Mouse (Mus musculus) cerebellum, adult 11 months (tissue): ENCODE data around the gene Eif2a.

Experiments used
- DNase-seq: peaks from one replicate; pipeline ENCODE4 v3.0.0; 2022

Eif2a gene

GRCm38 (mm10) chr3:58525652-58526407, at the start of gene Eif2a, which contains the start of gene Serp1:
Gene Eif2a, plus strand, starts transcription at chr3:58525821.
Gene Serp1, minus strand, starts transcription at chr3:58525892.
- DNase-seq: peak; percentile 99

- DNase-seq: no peak
These were observed 46.7 kb upstream of the Eif2a start for GRCm38 (mm10) chr3:58478755-58479455.

- DNase-seq: no peak
These were observed 39.7 kb upstream of the Eif2a start for GRCm38 (mm10) chr3:58485883-58486282.

GRCm38 (mm10) chr3:58487121-58487520, 38.5 kb upstream of the Eif2a start:
- no peak for DNase-seq

- DNase-seq: no peak
These were observed 37.4 kb upstream of the Eif2a start for GRCm38 (mm10) chr3:58487999-58488775.

GRCm38 (mm10) chr3:58490787-58491186, 34.8 kb upstream of the Eif2a start:
- DNase-seq: no peak

- DNase-seq: no peak
These were observed 32.0 kb upstream of the Eif2a start for GRCm38 (mm10) chr3:58493621-58494020.

- no peak for DNase-seq
These were observed 23.7 kb upstream of the Eif2a start for GRCm38 (mm10) chr3:58501961-58502360.

- DNase-seq: no peak
These were observed 21.8 kb upstream of the Eif2a start for GRCm38 (mm10) chr3:58503720-58504333.

- DNase-seq: no peak
These were observed 20.9 kb upstream of the Eif2a start for GRCm38 (mm10) chr3:58504676-58505075.

- no peak for DNase-seq
These were observed 17.4 kb upstream of the Eif2a start for GRCm38 (mm10) chr3:58508020-58508750.

GRCm38 (mm10) chr3:58511581-58511980, 14.0 kb upstream of the Eif2a start:
- no peak for DNase-seq

GRCm38 (mm10) chr3:58512740-58513139, 12.9 kb upstream of the Eif2a start:
- DNase-seq: no peak

- no peak for DNase-seq
These were observed 12.1 kb upstream of the Eif2a start for GRCm38 (mm10) chr3:58513483-58513882.

GRCm38 (mm10) chr3:58515947-58516601, 9.5 kb upstream of the Eif2a start:
- DNase-seq: no peak

- no peak for DNase-seq
These were observed 9.0 kb upstream of the Eif2a start for GRCm38 (mm10) chr3:58516602-58516976.

- no peak for DNase-seq
These were observed 8.4 kb upstream of the Eif2a start for GRCm38 (mm10) chr3:58517258-58517657.

GRCm38 (mm10) chr3:58517800-58518199, 7.8 kb upstream of the Eif2a start:
- no peak for DNase-seq

GRCm38 (mm10) chr3:58518962-58519361, 6.7 kb upstream of the Eif2a start:
- DNase-seq: no peak

- DNase-seq: no peak
These were observed 6.1 kb upstream of the Eif2a start for GRCm38 (mm10) chr3:58519536-58519935.

GRCm38 (mm10) chr3:58520286-58520685, 5.3 kb upstream of the Eif2a start:
- DNase-seq: no peak

- no peak for DNase-seq
These were observed 4.3 kb upstream of the Eif2a start for GRCm38 (mm10) chr3:58521361-58521760.
